Mouse (Mus musculus) myocyte (in vitro differentiated cells): ENCODE results near the gene Pou2f2. TPM values are rescaled to one million over a fixed set of nuclear protein-coding genes. Genes with fewer than 3 reads are reported as not detected.
A peak's percentile ranks its signal among the peaks of the same experiment; 100 is the strongest.

Source experiments
- H3K27me3 ChIP-seq: one replicate; pipeline ENCODE4 v1.6.1; 2011; ENCODE audit not compliant: control insufficient read depth, insufficient read depth, insufficient read length
- H3K36me3 ChIP-seq: one replicate; pipeline ENCODE4 v1.6.1; 2011; ENCODE audit not compliant: control insufficient read depth, insufficient read depth
- H3K4me2 ChIP-seq: one replicate; pipeline ENCODE4 v1.6.1; 2011; ENCODE audit warnings: low read depth, control low read depth
- H3K4me3 ChIP-seq: one replicate; pipeline ENCODE4 v1.5.1; 2011; ENCODE audit warnings: mild to moderate bottlenecking, control low read depth, moderate library complexity
- H3K79me2 ChIP-seq: one replicate; pipeline ENCODE4 v1.6.1; 2011; ENCODE audit not compliant: control insufficient read depth, insufficient read depth
- H3ac ChIP-seq: one replicate; pipeline ENCODE4 v1.6.1; 2011; ENCODE audit not compliant: control insufficient read depth, insufficient read length
- CEBPB ChIP-seq: IDR thresholded peaks from 2 replicates; pipeline ENCODE4 v1.6.1; 2011; ENCODE audit warnings: mild to moderate bottlenecking, moderate library complexity; ENCODE audit not compliant: poor library complexity, insufficient read depth, severe bottlenecking
- E2F4 ChIP-seq: IDR thresholded peaks from one replicate; pipeline ENCODE4 v1.6.1; 2011; ENCODE audit warnings: mild to moderate bottlenecking, control low read depth, moderate library complexity; ENCODE audit not compliant: insufficient read depth
- MAX ChIP-seq: IDR thresholded peaks from one replicate; pipeline ENCODE4 v1.6.1; 2011; ENCODE audit warnings: low read depth, mild to moderate bottlenecking, control low read depth
- MYOD1 ChIP-seq, 3 experiments: IDR thresholded peaks; one replicate each; pipeline ENCODE4 v1.6.1; 2011; ENCODE audit warnings: control low read depth in 2 of 3, low read depth in 2 of 3, mild to moderate bottlenecking in 2 of 3, moderate library complexity in 1 of 3; ENCODE audit not compliant: insufficient read length in 2 of 3, control insufficient read depth in 1 of 3
- MYOG ChIP-seq, 3 experiments: IDR thresholded peaks; one replicate each; pipeline ENCODE4 v1.6.1; 2011; ENCODE audit warnings: control low read depth in 2 of 3, low read depth in 2 of 3, mild to moderate bottlenecking in 2 of 3; ENCODE audit not compliant: insufficient read length in 2 of 3, control insufficient read depth in 1 of 3, insufficient read depth in 1 of 3
- POLR2A ChIP-seq: IDR thresholded peaks from one replicate; pipeline ENCODE4 v1.6.1; 2011; ENCODE audit warnings: low read depth, mild to moderate bottlenecking, control low read depth, moderate library complexity; ENCODE audit not compliant: insufficient read length
- POLR2AphosphoS2 ChIP-seq: IDR thresholded peaks from one replicate; pipeline ENCODE4 v1.6.1; 2011; ENCODE audit warnings: low read depth, control low read depth; ENCODE audit not compliant: insufficient read length
- REST ChIP-seq: IDR thresholded peaks from one replicate; pipeline ENCODE4 v1.6.1; 2011; ENCODE audit warnings: mild to moderate bottlenecking, control low read depth, moderate library complexity; ENCODE audit not compliant: insufficient read depth, insufficient read length
- SRF ChIP-seq: IDR thresholded peaks from one replicate; pipeline ENCODE4 v1.6.1; 2011; ENCODE audit warnings: low read depth; ENCODE audit not compliant: control insufficient read depth, insufficient read length
- TCF12 ChIP-seq: IDR thresholded peaks from one replicate; pipeline ENCODE4 v1.6.1; 2011; ENCODE audit warnings: mild to moderate bottlenecking, control low read depth; ENCODE audit not compliant: poor library complexity, insufficient read depth, severe bottlenecking
- TCF3 ChIP-seq: IDR thresholded peaks from one replicate; pipeline ENCODE4 v1.6.1; 2011; ENCODE audit warnings: low read depth, control low read depth; ENCODE audit not compliant: insufficient read length
- USF1 ChIP-seq: IDR thresholded peaks from one replicate; pipeline ENCODE4 v1.6.1; 2011; ENCODE audit warnings: low read depth, mild to moderate bottlenecking, control low read depth, moderate library complexity
- polyA plus RNA-seq: library from polyadenylated mRNA; unstranded; fragments of >200 nt; fragmentation: generic; extraction: Trizol; gene quantifications from one replicate; pipeline ENCODE4 v1.2.1, GENCODE M21; 2012; ENCODE audit warnings: missing spikeins

Gene Pou2f2
- polyA plus RNA-seq, 1 experiment: 0.01 TPM

- no peak overlapping the region for H3K4me3 ChIP-seq
- peaks cover 8% of the 10 kb centered on the region for H3K27me3 ChIP-seq
- H3K36me3 ChIP-seq: no peaks in the 10 kb centered on the region
- no peaks in the 10 kb centered on the region for H3K79me2 ChIP-seq
- H3K4me2 ChIP-seq: no peak overlapping the region
- TF ChIP-seq MYOG (IDR thresholded peaks at IDR 0.05; ENCODE audit: control insufficient read depth in 1 of 3, insufficient read depth in 1 of 3, insufficient read length in 2 of 3, low read depth in 2 of 3): no peak
- TF ChIP-seq REST: no peak
- no peak for TF ChIP-seq MYOD1 (IDR thresholded peaks at IDR 0.05; ENCODE audit: control insufficient read depth in 1 of 3, insufficient read length in 2 of 3, low read depth in 2 of 3)
- TF ChIP-seq POLR2A: no peak
- no peak for TF ChIP-seq TCF12
- no peak for TF ChIP-seq E2F4
- no peak for TF ChIP-seq TCF3
- TF ChIP-seq MAX: no peak
- TF ChIP-seq CEBPB: no peak
- TF ChIP-seq POLR2AphosphoS2: no peak
- TF ChIP-seq USF1: no peak
- TF ChIP-seq SRF: no peak
- H3ac ChIP-seq: no peak overlapping the region
These were observed 16.6 kb upstream of the Pou2f2 start for GRCm38 (mm10) chr7:25196107-25196506.

- TF ChIP-seq SRF (no peak), MAX (no peak), MYOG (IDR thresholded peaks at IDR 0.05; ENCODE audit: control insufficient read depth in 1 of 3, insufficient read depth in 1 of 3, insufficient read length in 2 of 3, low read depth in 2 of 3) (no peak), E2F4 (no peak), MYOD1 (IDR thresholded peaks at IDR 0.05; ENCODE audit: control insufficient read depth in 1 of 3, insufficient read length in 2 of 3, low read depth in 2 of 3) (no peak), REST (no peak), POLR2A (no peak), CEBPB (no peak), USF1 (no peak), TCF12 (no peak), POLR2AphosphoS2 (no peak), TCF3 (no peak)
- H3K79me2 ChIP-seq: no peaks in the 10 kb centered on the region
- H3ac ChIP-seq: no peak overlapping the region
- no peaks in the 10 kb centered on the region for H3K36me3 ChIP-seq
- no peak overlapping the region for H3K4me2 ChIP-seq
- H3K27me3 ChIP-seq: peaks cover 8% of the 10 kb centered on the region
- no peak overlapping the region for H3K4me3 ChIP-seq
These were observed 15.6 kb upstream of the Pou2f2 start for GRCm38 (mm10) chr7:25195148-25195547.

- peaks cover 8% of the 10 kb centered on the region for H3K27me3 ChIP-seq
- TF ChIP-seq CEBPB: no peak
- no peak for TF ChIP-seq POLR2AphosphoS2
- TF ChIP-seq POLR2A: no peak
- no peak for TF ChIP-seq TCF3
- no peak for TF ChIP-seq TCF12
- TF ChIP-seq MYOG (IDR thresholded peaks at IDR 0.05; ENCODE audit: control insufficient read depth in 1 of 3, insufficient read depth in 1 of 3, insufficient read length in 2 of 3, low read depth in 2 of 3): no peak
- H3K79me2 ChIP-seq: no peaks in the 10 kb centered on the region
- H3K4me2 ChIP-seq: no peak overlapping the region
- no peak overlapping the region for H3ac ChIP-seq
- H3K36me3 ChIP-seq: no peaks in the 10 kb centered on the region
- no peak overlapping the region for H3K4me3 ChIP-seq
These were observed 12.6 kb upstream of the Pou2f2 start for GRCm38 (mm10) chr7:25192110-25192509.

GRCm38 (mm10) chr7:25190806-25191205 lies 11.3 kb upstream of the Pou2f2 start:
- Histone ChIP-seq H3K36me3 (no peaks in the 10 kb centered on the region), H3K4me2 (no peak overlapping the region), H3K4me3 (no peak overlapping the region), H3K27me3 (peaks cover 8% of the 10 kb centered on the region), H3ac (no peak overlapping the region), H3K79me2 (no peaks in the 10 kb centered on the region)
- no peak for TF ChIP-seq MYOD1 (IDR thresholded peaks at IDR 0.05; ENCODE audit: control insufficient read depth in 1 of 3, insufficient read length in 2 of 3, low read depth in 2 of 3)
- no peak for TF ChIP-seq CEBPB
- no peak for TF ChIP-seq E2F4

GRCm38 (mm10) chr7:25187662-25188650 lies 8.4 kb upstream of the Pou2f2 start:
- Histone ChIP-seq H3ac (no peak overlapping the region), H3K27me3 (no peaks in the 10 kb centered on the region), H3K4me2 (peak overlapping the region; percentile 34), H3K36me3 (no peaks in the 10 kb centered on the region), H3K4me3 (no peak overlapping the region), H3K79me2 (no peaks in the 10 kb centered on the region)
- TF ChIP-seq TCF3: no peak
- TF ChIP-seq E2F4: no peak
- no peak for TF ChIP-seq POLR2AphosphoS2
- TF ChIP-seq REST: no peak
- peak in 1 of 3 experiments; percentile 6 for TF ChIP-seq MYOG (IDR thresholded peaks at IDR 0.05; ENCODE audit: control insufficient read depth in 1 of 3, insufficient read depth in 1 of 3, insufficient read length in 2 of 3, low read depth in 2 of 3)
